Mouse (Mus musculus) liver, embryonic 12.5 days (tissue): ENCODE results near the gene 4930590J08Rik. TPM values are rescaled to one million over a fixed set of nuclear protein-coding genes. Genes with fewer than 3 reads are reported as not detected.

Experiments used
- polyA plus RNA-seq: library from polyadenylated mRNA; unstranded; fragments of >200 nt; fragmentation: Nextera tagmentation; extraction: Ambion mirVana; gene quantifications from 2 replicates; pipeline ENCODE4 v1.2.1, GENCODE M21; 2016

The 4930590J08Rik gene
- polyA plus RNA-seq, 1 experiment from 2014 or later, result 0.10 TPM

Other genes starting within 250 kb of the 4930590J08Rik start
- 22.1 and 24.9 TPM in 2 replicates for gene Slc6a6, start 218.8 kb upstream of the 4930590J08Rik start, polyA plus RNA-seq
- 0.04 and 0.05 TPM in 2 replicates for gene Grip2, start 75.6 kb upstream of the 4930590J08Rik start, polyA plus RNA-seq
- gene Ccdc174, start 24.8 kb upstream of the 4930590J08Rik start, polyA plus RNA-seq, result 18.6 and 20.0 TPM in 2 replicates
- gene Fgd5, start 76.1 kb downstream of the 4930590J08Rik start, polyA plus RNA-seq, result 5.9 and 6.0 TPM in 2 replicates
- 11.7 and 11.8 TPM in 2 replicates for gene Nr2c2, start 188.6 kb downstream of the 4930590J08Rik start, polyA plus RNA-seq